Mouse (Mus musculus): ENCODE results near the gene Zfp334. TPM values are rescaled to one million over a fixed set of nuclear protein-coding genes. Genes with fewer than 3 reads are reported as not detected.

Gene Zfp334
- polyA plus RNA-seq, 1 experiment from 2014 or later: 8.7 TPM

DNA sequence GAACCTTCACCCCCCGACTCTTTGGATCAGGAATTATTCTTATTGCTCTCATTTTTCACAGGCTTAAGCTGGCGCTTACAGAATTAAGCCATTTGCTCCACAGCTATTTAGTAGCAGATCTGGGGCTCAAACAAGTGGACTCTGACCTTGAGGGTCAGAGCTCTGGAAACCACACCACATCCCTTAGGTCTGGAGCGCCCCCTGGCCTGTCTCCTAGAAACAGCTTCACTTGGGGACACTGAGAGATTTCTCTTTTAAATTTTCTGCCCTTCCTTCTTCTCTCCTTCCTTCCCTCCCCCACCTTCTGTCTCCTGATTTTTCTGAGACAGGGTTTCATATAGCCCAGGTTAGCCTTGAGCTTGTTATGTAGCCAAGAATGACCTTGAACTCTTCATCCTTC, 50.9 kb downstream of the Zfp334 start:
- Histone ChIP-seq H3K9ac (ENCODE audit: low read depth, low read length) (no peak overlapping the region), H3K27me3 (replicated peaks; ENCODE audit: control insufficient read depth, insufficient read depth, low read length) (no peaks in the 10 kb centered on the region), H3K4me3 (ENCODE audit: low read depth, low read length) (no peak overlapping the region), H3K27ac (replicated peaks; ENCODE audit: low read depth, low read length) (no peak overlapping the region), H3K4me1 (ENCODE audit: control insufficient read depth, insufficient read depth, low read length) (no peaks in the 10 kb centered on the region), H3K4me2 (ENCODE audit: low read depth, low read length) (no peak overlapping the region), H3K9me3 (ENCODE audit: control insufficient read depth, low read length) (no peaks in the 10 kb centered on the region), H3K36me3 (ENCODE audit: control insufficient read depth, insufficient read depth, low read length) (no peaks in the 10 kb centered on the region)
- 31% methylated on average over 3 of the region's 3 CpGs for WGBS
- DNase-seq (ENCODE audit: low spot score) (no peak), ATAC-seq (ENCODE audit: low read depth) (no peak)

GRCm38 (mm10) chr2:165332610-165333210, 55.3 kb downstream of the Zfp334 start:
- H3K4me3 ChIP-seq (ENCODE audit: low read depth, low read length): no peak overlapping the region
- H3K27me3 ChIP-seq (replicated peaks; ENCODE audit: control insufficient read depth, insufficient read depth, low read length): no peaks in the 10 kb centered on the region
- ATAC-seq (ENCODE audit: low read depth): peak; percentile 44; the same call in 1 of the 2 replicates
- H3K36me3 ChIP-seq (ENCODE audit: control insufficient read depth, insufficient read depth, low read length): no peaks in the 10 kb centered on the region
- no peak overlapping the region for H3K9ac ChIP-seq (ENCODE audit: low read depth, low read length)
- H3K4me2 ChIP-seq (ENCODE audit: low read depth, low read length): no peak overlapping the region
- peak; percentile 45 for DNase-seq (ENCODE audit: low spot score)
- H3K27ac ChIP-seq (replicated peaks; ENCODE audit: low read depth, low read length): no peak overlapping the region
- 43% methylated on average over 14 of the region's 14 CpGs for WGBS
- 0 out of 2 replicates have a peak, but pooled peaks cover 4% of the 10 kb centered on the region for H3K9me3 ChIP-seq (ENCODE audit: control insufficient read depth, low read length)
- no peaks in the 10 kb centered on the region for H3K4me1 ChIP-seq (ENCODE audit: control insufficient read depth, insufficient read depth, low read length)

- Histone ChIP-seq H3K27ac (replicated peaks; ENCODE audit: low read depth, low read length) (no peak overlapping the region), H3K36me3 (ENCODE audit: control insufficient read depth, insufficient read depth, low read length) (no peaks in the 10 kb centered on the region), H3K4me1 (ENCODE audit: control insufficient read depth, insufficient read depth, low read length) (peaks cover 13% of the 10 kb centered on the region), H3K9ac (ENCODE audit: low read depth, low read length) (no peak overlapping the region), H3K4me3 (ENCODE audit: low read depth, low read length) (no peak overlapping the region), H3K4me2 (ENCODE audit: low read depth, low read length) (no peak overlapping the region), H3K9me3 (ENCODE audit: control insufficient read depth, low read length) (0 out of 2 replicates have a peak, but pooled peaks cover 4% of the 10 kb centered on the region), H3K27me3 (replicated peaks; ENCODE audit: control insufficient read depth, insufficient read depth, low read length) (no peaks in the 10 kb centered on the region)
- 45% methylated on average over 3 of the region's 3 CpGs for WGBS
- DNase-seq (ENCODE audit: low spot score): no peak
- no peak for ATAC-seq (ENCODE audit: low read depth)
Observed at GRCm38 (mm10) chr2:165329703-165330102, 58.4 kb downstream of the Zfp334 start.

- WGBS: 77% methylated on average over 5 of the region's 5 CpGs
- no peak overlapping the region for H3K4me2 ChIP-seq (ENCODE audit: low read depth, low read length)
- no peak overlapping the region for H3K9ac ChIP-seq (ENCODE audit: low read depth, low read length)
- no peaks in the 10 kb centered on the region for H3K27me3 ChIP-seq (replicated peaks; ENCODE audit: control insufficient read depth, insufficient read depth, low read length)
- H3K36me3 ChIP-seq (ENCODE audit: control insufficient read depth, insufficient read depth, low read length): no peaks in the 10 kb centered on the region
- 0 out of 2 replicates have a peak, but pooled peaks cover 4% of the 10 kb centered on the region for H3K9me3 ChIP-seq (ENCODE audit: control insufficient read depth, low read length)
- no peak for ATAC-seq (ENCODE audit: low read depth)
- peaks cover 23% of the 10 kb centered on the region for H3K4me1 ChIP-seq (ENCODE audit: control insufficient read depth, insufficient read depth, low read length)
- H3K4me3 ChIP-seq (ENCODE audit: low read depth, low read length): no peak overlapping the region
- no peak for DNase-seq (ENCODE audit: low spot score)
- H3K27ac ChIP-seq (replicated peaks; ENCODE audit: low read depth, low read length): no peak overlapping the region
Observed at GRCm38 (mm10) chr2:165328746-165329145, 59.3 kb downstream of the Zfp334 start.

DNA sequence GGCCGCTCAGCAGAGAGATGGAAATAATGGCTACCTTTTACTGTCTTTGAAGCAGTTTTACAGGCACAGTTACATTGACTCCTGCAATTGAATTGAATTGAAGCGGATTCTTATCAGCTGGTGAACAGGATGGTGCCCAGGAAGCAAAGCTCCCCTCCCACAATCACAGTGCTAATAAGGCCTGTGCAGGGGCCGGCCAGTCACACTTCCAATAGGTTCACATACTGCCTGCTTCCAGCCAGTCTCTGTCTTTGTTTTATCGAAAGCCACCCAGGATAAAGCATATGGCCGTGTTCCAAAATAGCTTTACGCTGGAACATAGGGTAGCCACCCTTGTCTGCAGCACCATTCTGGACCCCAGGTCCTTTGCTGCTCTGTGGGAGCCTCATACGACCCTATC, 60.7 kb downstream of the Zfp334 start:
- DNase-seq (ENCODE audit: low spot score): no peak
- Histone ChIP-seq H3K36me3 (ENCODE audit: control insufficient read depth, insufficient read depth, low read length) (no peaks in the 10 kb centered on the region), H3K4me3 (ENCODE audit: low read depth, low read length) (peak overlapping the region; percentile 89), H3K9me3 (ENCODE audit: control insufficient read depth, low read length) (0 out of 2 replicates have a peak, but pooled peaks cover 4% of the 10 kb centered on the region), H3K9ac (ENCODE audit: low read depth, low read length) (0 out of 2 replicates have a peak overlapping the region, but pooled peaks have one; percentile 35), H3K27ac (replicated peaks; ENCODE audit: low read depth, low read length) (no peak overlapping the region), H3K27me3 (replicated peaks; ENCODE audit: control insufficient read depth, insufficient read depth, low read length) (no peaks in the 10 kb centered on the region), H3K4me1 (ENCODE audit: control insufficient read depth, insufficient read depth, low read length) (peaks cover 27% of the 10 kb centered on the region), H3K4me2 (ENCODE audit: low read depth, low read length) (peak overlapping the region; percentile 87)
- ATAC-seq (ENCODE audit: low read depth): no peak
- WGBS: 60% methylated on average over 7 of the region's 7 CpGs

DNA sequence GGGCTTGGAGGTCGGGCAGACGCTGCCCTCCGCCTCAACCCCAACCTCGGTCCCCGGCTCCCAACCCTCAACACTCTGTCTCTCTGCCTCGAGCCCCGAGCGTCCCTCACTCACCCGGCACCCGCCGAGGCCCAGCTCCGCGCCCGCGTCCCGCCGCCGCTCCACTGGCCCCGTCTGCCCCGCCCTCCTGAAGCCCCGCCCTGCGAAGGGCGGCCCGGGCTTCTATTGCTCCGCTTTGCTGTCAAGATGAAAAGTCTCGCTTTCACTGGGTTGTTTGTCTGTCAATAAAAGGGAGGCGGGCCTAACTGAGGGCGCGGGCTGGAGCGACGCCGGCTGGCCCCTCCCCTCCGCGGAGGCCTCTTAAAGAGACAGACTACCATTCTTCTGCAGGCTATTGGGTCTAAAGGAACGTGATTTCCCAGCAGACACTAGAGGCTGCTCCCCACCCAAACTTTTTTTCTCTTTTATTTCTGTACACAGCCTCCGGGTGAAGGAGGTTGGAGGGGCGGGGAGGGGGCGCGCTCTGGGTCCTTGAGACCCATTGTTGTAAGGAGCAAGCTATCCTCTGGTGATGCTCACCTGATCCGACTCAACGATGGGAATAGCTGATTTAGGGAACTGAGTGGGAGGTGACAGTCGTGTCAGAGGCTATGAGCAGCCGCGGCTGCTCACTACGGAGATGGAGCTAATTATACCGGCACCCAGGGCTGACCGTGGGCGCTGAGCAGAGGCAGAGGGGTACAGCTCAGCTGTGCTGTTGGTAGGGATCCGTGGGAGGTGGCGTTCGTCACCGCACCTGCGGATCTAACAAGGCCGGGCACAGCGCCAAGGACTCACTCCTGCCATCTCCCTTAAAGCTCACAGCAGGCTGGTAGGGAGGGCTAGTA, 61.5 kb downstream of the Zfp334 start, which contains the start of gene Elmo2:
TSS of gene Elmo2 (minus strand) at position 176 of the 887 bp plus-strand sequence.
- ATAC-seq (ENCODE audit: low read depth): peak; percentile 98
- WGBS: under 1% methylated on average over 39 of the region's 55 CpGs
- H3K4me1 ChIP-seq (ENCODE audit: control insufficient read depth, insufficient read depth, low read length): peaks cover 34% of the 10 kb centered on the region

DNA sequence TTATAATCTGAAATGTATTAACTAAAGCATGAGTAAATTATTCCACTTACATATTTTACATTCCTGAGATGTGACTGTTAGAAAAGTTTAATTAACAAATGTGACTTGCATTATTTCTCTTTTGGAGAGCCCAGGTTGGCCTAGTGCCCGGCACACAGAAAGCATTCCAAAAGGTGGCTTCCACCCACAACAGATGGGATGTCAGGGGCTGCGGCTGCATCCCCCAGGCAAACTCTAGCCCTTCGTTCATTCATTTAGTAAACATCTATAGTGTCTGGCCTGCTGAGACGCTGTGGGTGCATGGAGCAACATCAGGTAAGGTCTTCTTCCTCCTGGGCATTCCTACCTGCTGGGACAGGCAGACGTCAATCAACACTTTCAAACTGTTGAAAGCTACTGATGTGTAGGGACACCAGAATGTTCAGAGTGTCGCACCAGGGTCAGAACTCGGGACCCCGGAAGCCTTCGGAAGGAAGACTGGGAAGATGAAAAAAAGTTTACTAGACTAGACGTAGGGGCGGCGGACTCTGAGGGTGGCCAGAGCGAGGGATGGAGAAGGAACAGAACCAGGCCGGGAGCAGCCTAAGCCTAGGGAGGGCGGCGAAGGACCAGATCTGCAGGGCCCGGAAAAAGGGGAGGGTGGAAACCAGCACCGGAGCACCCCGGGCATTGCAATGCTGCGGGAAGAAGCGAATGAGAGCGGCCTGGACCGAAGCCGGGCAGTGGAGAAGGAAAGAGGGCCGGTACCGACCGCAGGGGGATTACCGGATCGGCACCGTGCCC, 62.3 kb downstream of the Zfp334 start:
- peak overlapping the region; percentile 87 for H3K9ac ChIP-seq (ENCODE audit: low read depth, low read length)
- under 1% methylated on average over 18 of the region's 30 CpGs for whole genome bisulfite sequencing
- ATAC-seq (ENCODE audit: low read depth) (peak; percentile 32), DNase-seq (ENCODE audit: low spot score) (no peak)
- H3K36me3 ChIP-seq (ENCODE audit: control insufficient read depth, insufficient read depth, low read length): no peaks in the 10 kb centered on the region
- H3K4me1 ChIP-seq (ENCODE audit: control insufficient read depth, insufficient read depth, low read length): peaks cover 43% of the 10 kb centered on the region
- no peaks in the 10 kb centered on the region for H3K9me3 ChIP-seq (ENCODE audit: control insufficient read depth, low read length)
- H3K4me2 ChIP-seq (ENCODE audit: low read depth, low read length): peak overlapping the region; percentile 85
- peak overlapping the region; percentile 89 for H3K4me3 ChIP-seq (ENCODE audit: low read depth, low read length)
- peak overlapping the region; percentile 54 for H3K27ac ChIP-seq (replicated peaks; ENCODE audit: low read depth, low read length)
- H3K27me3 ChIP-seq (replicated peaks; ENCODE audit: control insufficient read depth, insufficient read depth, low read length): no peaks in the 10 kb centered on the region

More for the DNA sequence above, 61.5 kb downstream of the Zfp334 start, which contains the start of gene Elmo2:
- Histone ChIP-seq H3K9me3 (ENCODE audit: control insufficient read depth, low read length) (0 out of 2 replicates have a peak, but pooled peaks cover 4% of the 10 kb centered on the region), H3K4me3 (ENCODE audit: low read depth, low read length) (peak within 1 kb of the TSS; percentile 89), H3K9ac (ENCODE audit: low read depth, low read length) (peak within 1 kb of the TSS; percentile 87), H3K36me3 (ENCODE audit: control insufficient read depth, insufficient read depth, low read length) (no peaks in the 10 kb centered on the region), H3K4me2 (ENCODE audit: low read depth, low read length) (peak within 1 kb of the TSS; percentile 87), H3K27me3 (replicated peaks; ENCODE audit: control insufficient read depth, insufficient read depth, low read length) (no peaks in the 10 kb centered on the region), H3K27ac (replicated peaks; ENCODE audit: low read depth, low read length) (peak within 1 kb of the TSS; percentile 62)
- DNase-seq (ENCODE audit: low spot score): peak; percentile 98
